Mouse (Mus musculus) liver, embryonic 14.5 days (tissue): ENCODE results near the gene Pcyox1. TPM values are rescaled to one million over a fixed set of nuclear protein-coding genes. Genes with fewer than 3 reads are reported as not detected.

Experiments
- ATAC-seq: fragments of 200-750 bp; cut with Nextera tagmentation; 2 replicates; pipeline ENCODE4 v1.8.0; 2017; ENCODE audit warnings: moderate number of reproducible peaks, mild to moderate bottlenecking, moderate library complexity; ENCODE audit not compliant: insufficient read depth
- DNase-seq, 3 experiments: peaks; one replicate each; pipeline ENCODE4 v3.0.0-alpha.2; 2012 to 2013; ENCODE audit warnings: low read depth in 3 of 3, low spot score in 3 of 3
- H3K27ac ChIP-seq: fragments of 300-500 bp; sonication (generic); 2 replicates; pipeline ENCODE4 v1.5.1; 2014; ENCODE audit warnings: moderate library complexity, mild to moderate bottlenecking, control low read depth, inconsistent platforms
- H3K27me3 ChIP-seq: fragments of 300-500 bp; sonication (generic); 2 replicates; pipeline ENCODE4 v1.6.1; 2014; ENCODE audit warnings: mild to moderate bottlenecking, low read length, moderate library complexity; ENCODE audit not compliant: control insufficient read depth, insufficient read depth
- H3K36me3 ChIP-seq: fragments of 300-500 bp; sonication (generic); replicated peaks from 2 replicates; pipeline ENCODE4 v1.6.1; 2014; ENCODE audit warnings: low read depth; ENCODE audit not compliant: control insufficient read depth, insufficient read depth
- H3K4me1 ChIP-seq, 2 experiments: fragments of 200-500 bp in 1 of 2; fragments of 300-500 bp in 1 of 2; sonication (generic) in 1 of 2; replicated peaks; 2 replicates each; pipeline ENCODE4 v1.6.1; 2012 to 2014; ENCODE audit warnings: antibody characterized with exemption in 1 of 2, inconsistent platforms in 1 of 2, low read length in 1 of 2; ENCODE audit not compliant: control insufficient read depth in 2 of 2, insufficient read depth in 2 of 2
- H3K4me2 ChIP-seq: fragments of 300-500 bp; sonication (generic); 2 replicates; pipeline ENCODE4 v1.6.1; 2014; ENCODE audit warnings: low read depth, mild to moderate bottlenecking, control low read depth, moderate library complexity
- H3K4me3 ChIP-seq, 2 experiments: fragments of 200-500 bp in 1 of 2; fragments of 300-500 bp in 1 of 2; sonication (generic) in 1 of 2; 2 replicates each; pipeline ENCODE4 v1.5.1; 2012 to 2014; ENCODE audit warnings: low read depth in 2 of 2, low read length in 2 of 2, mild to moderate bottlenecking in 2 of 2, control low read depth in 1 of 2, inconsistent platforms in 1 of 2, moderate library complexity in 1 of 2; ENCODE audit not compliant: insufficient read depth in 1 of 2
- H3K9ac ChIP-seq: fragments of 300-500 bp; sonication (generic); replicated peaks from 2 replicates; pipeline ENCODE4 v1.6.1; 2014; ENCODE audit warnings: mild to moderate bottlenecking, control low read depth, moderate library complexity
- H3K9me3 ChIP-seq: fragments of 300-500 bp; sonication (generic); 2 replicates; pipeline ENCODE4 v1.6.1; 2016; ENCODE audit warnings: low read length, mixed read lengths; ENCODE audit not compliant: control insufficient read depth
- CTCF ChIP-seq: IDR thresholded peaks from 2 replicates; pipeline ENCODE4 v1.5.1; 2016; ENCODE audit warnings: antibody characterized with exemption, low read depth, control low read depth
- EP300 ChIP-seq: IDR thresholded peaks from 2 replicates; pipeline ENCODE4 v1.6.1; 2016; ENCODE audit warnings: antibody characterized with exemption, low read depth
- WGBS: fragments of 180-500 bp; shearing (Covaris S2); extraction: QIAGEN DNeasy Blood & Tissue Kit; methylation state at CpG from one replicate; pipeline ENCODE4 v1.1.7; 2014; ENCODE audit not compliant: insufficient replicate concordance; 5-methylcytosine and 5-hydroxymethylcytosine counted together
- polyA plus RNA-seq, 2 experiments: library from polyadenylated mRNA; depleted of rRNA in 1 of 2; stranded (reverse) in 1 of 2; unstranded in 1 of 2; fragments of >200 nt; fragmentation: Nextera tagmentation in 1 of 2; extraction: Ambion mirVana in 1 of 2; gene quantifications; 2 replicates each; pipeline versions ENCODE4 v1.2.1 to v1.2.3; 2012 to 2014

The Pcyox1 gene
- polyA plus RNA-seq, 2 experiments, result 22.0 to 37.7 TPM

GRCm38 (mm10) chr6:86378341-86378740, 18.6 kb downstream of the Pcyox1 start:
- H3K4me3 ChIP-seq, result no peak overlapping the region
- H3K36me3 ChIP-seq, result peaks cover 27% of the 10 kb centered on the region
- no peaks in the 10 kb centered on the region for H3K27me3 ChIP-seq
- H3K9me3 ChIP-seq, result no peaks in the 10 kb centered on the region
- no peak overlapping the region for H3K9ac ChIP-seq
- TF ChIP-seq EP300, result no peak
- TF ChIP-seq CTCF, result no peak
- H3K27ac ChIP-seq, result no peak overlapping the region
- H3K4me1 ChIP-seq, result peaks cover 0 to 2% of the 10 kb centered on the region in 2 experiments; a peak in 1 of 4 replicates
- no peak overlapping the region for H3K4me2 ChIP-seq
- 78% methylated on average over 3 of the region's 3 CpGs for WGBS
- DNase-seq, result no peak
- no peak for ATAC-seq

- H3K36me3 ChIP-seq, result peaks cover 24% of the 10 kb centered on the region
- peaks cover 14 to 17% of the 10 kb centered on the region in 2 experiments; a peak in 3 of 4 replicates for H3K4me1 ChIP-seq
- H3K4me3 ChIP-seq, result no peak overlapping the region
Observed at GRCm38 (mm10) chr6:86373556-86373955, 23.4 kb downstream of the Pcyox1 start.

GRCm38 (mm10) chr6:86371950-86372516, 24.9 kb downstream of the Pcyox1 start:
- DNase-seq, result no peak

More at GRCm38 (mm10) chr6:86373556-86373955, 23.4 kb downstream of the Pcyox1 start:
- TF ChIP-seq CTCF, result no peak
- no peak for TF ChIP-seq EP300
- H3K9ac ChIP-seq, result no peak overlapping the region
- no peaks in the 10 kb centered on the region for H3K27me3 ChIP-seq
- 83% methylated on average over 6 of the region's 6 CpGs for WGBS
- no peaks in the 10 kb centered on the region for H3K9me3 ChIP-seq
- H3K27ac ChIP-seq, result no peak overlapping the region
- no peak for ATAC-seq
- H3K4me2 ChIP-seq, result peak overlapping the region; percentile 97; the same call in 1 of the 2 replicates
- no peak for DNase-seq

GRCm38 (mm10) chr6:86371340-86371911, 25.5 kb downstream of the Pcyox1 start:
- H3K4me1 ChIP-seq, result peaks cover 22 to 23% of the 10 kb centered on the region in 2 experiments
- no peak; the same call in 1 of the 2 replicates for TF ChIP-seq CTCF
- TF ChIP-seq EP300, result peak; percentile 22; the same call in 1 of the 2 replicates
- peak overlapping the region; percentile 97 for H3K4me2 ChIP-seq
- peak overlapping the region; percentile 85 for H3K9ac ChIP-seq
- peaks cover 7% of the 10 kb centered on the region for H3K36me3 ChIP-seq
- under 1% methylated on average over 50 of the region's 50 CpGs for WGBS
- peak overlapping the region; percentile 86 to 91 for H3K4me3 ChIP-seq
- DNase-seq (peak; percentile 92 to 93 (median 93)), ATAC-seq (peak; percentile 93)
- no peaks in the 10 kb centered on the region for H3K9me3 ChIP-seq
- peak overlapping the region; percentile 59 for H3K27ac ChIP-seq
- no peaks in the 10 kb centered on the region for H3K27me3 ChIP-seq

More at GRCm38 (mm10) chr6:86371950-86372516, 24.9 kb downstream of the Pcyox1 start:
- no peak for ATAC-seq
- Histone ChIP-seq H3K4me2 (peak overlapping the region; percentile 97), H3K9ac (peak overlapping the region; percentile 85), H3K27me3 (no peaks in the 10 kb centered on the region), H3K4me3 (peak overlapping the region; percentile 86 to 91), H3K36me3 (peaks cover 13% of the 10 kb centered on the region), H3K4me1 (peaks cover 16 to 19% of the 10 kb centered on the region in 2 experiments), H3K27ac (peak overlapping the region; percentile 59), H3K9me3 (no peaks in the 10 kb centered on the region)
- no peak for TF ChIP-seq CTCF
- TF ChIP-seq EP300, result no peak
- WGBS, result 3% methylated on average over 12 of the region's 12 CpGs

- ATAC-seq (peak; percentile 26), DNase-seq (no peak)
- Histone ChIP-seq H3K4me1 (peaks cover 23 to 29% of the 10 kb centered on the region in 2 experiments), H3K27me3 (no peaks in the 10 kb centered on the region), H3K4me2 (peak within 1 kb of the TSS; percentile 97), H3K36me3 (peaks cover 2% of the 10 kb centered on the region; the same call in 1 of the 2 replicates), H3K9ac (peak within 1 kb of the TSS; percentile 85), H3K9me3 (no peaks in the 10 kb centered on the region), H3K4me3 (peak within 1 kb of the TSS; percentile 86 to 91), H3K27ac (peak within 1 kb of the TSS; percentile 59)
- TF ChIP-seq CTCF, result no peak
- TF ChIP-seq EP300, result no peak
- 16% methylated on average over 15 of the region's 15 CpGs for WGBS
Observed at GRCm38 (mm10) chr6:86370764-86371339, 26.1 kb downstream of the Pcyox1 start, which contains the start of gene Snrpg. Gene Snrpg (plus strand): TSS chr6:86371304.
